Mouse (Mus musculus) left cerebral cortex, postnatal 14 days (tissue): ENCODE results near the gene Adam17. TPM values are rescaled to one million over a fixed set of nuclear protein-coding genes. Genes with fewer than 3 reads are reported as not detected.

Source experiments
- DNase-seq, 2 experiments: peaks; one replicate each; pipeline ENCODE4 v3.0.0; 2021 to 2022; ENCODE audit warnings: low spot score in 2 of 2, mixed read lengths in 1 of 2
- intact Hi-C: fragments of 180-260 bp; cut with DNase I; formaldehyde crosslinking; loops from one replicate; pipeline ENCODE4 v1.15.1; 2025
- total RNA-seq, 2 experiments: library from RNA; stranded (reverse); gene quantifications; 2 replicates each; pipeline ENCODE4 v1.2.3; 2021

Gene Adam17
- total RNA-seq, 2 experiments from 2014 or later, result 17.9 to 20.4 TPM

DNA sequence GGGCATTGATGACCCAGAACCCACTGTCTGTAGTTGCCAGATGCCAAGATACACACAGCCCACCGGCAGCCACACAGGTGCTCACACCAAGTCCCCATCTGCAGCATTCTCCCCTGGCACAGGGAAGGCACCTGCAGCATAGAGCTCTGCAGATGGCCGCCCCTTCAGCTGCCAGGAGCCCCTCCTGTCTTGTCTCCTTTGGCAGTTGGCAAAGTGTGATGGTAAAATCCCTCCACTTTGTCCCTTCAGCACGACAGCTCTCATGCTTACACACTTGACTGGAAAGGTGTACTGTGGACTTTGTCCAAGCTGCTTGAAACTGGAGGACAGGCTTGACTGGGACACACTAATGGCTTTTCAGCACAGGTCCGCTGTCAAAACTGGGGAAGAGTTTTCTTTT is 53.1 kb downstream of the Adam17 start:
- intact Hi-C loops, result no loop called here
- DNase-seq, result no peak

DNA sequence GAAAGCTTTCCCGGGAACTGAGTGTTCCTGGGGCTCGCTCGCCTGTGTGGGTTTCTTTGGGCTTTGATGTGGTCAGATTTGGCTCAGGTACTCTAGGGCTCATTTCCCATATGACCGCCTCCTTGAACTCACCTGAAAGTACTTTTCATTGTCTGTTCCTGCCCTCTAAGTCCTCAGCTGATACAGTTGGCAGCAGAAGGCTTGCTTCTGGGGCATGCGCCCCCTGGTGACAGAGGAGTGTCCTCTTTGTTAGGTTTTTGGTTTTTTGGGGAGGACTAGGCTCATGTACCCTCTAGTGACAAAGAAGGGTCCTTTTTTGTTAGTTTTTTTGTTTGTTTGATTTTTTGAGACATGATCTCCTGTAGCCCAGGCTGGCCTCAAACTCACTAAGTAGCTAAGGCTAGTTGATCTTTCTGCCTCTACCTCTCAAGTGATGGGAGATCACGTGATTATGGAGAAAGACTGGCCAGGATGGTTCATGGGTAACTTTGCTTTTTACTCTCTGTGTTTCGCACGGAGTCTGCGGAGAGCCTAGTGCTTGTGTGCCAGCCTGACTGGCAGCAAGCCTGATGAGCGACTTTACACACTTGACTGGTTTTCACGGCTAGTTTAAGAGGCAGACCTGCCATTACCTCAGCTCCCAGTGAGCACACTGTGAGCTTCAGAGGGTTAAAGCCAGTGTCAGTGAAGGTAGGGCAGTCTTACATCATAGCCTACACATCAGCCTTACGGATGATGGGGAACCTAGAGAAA is 55.1 kb downstream of the Adam17 start:
- peak; percentile 56 to 72 for DNase-seq
- intact Hi-C loops, result loop anchor here (5.0 kb wide), 1 partner anchor 54 kb away; the partner anchor contains the start of gene Adam17

- intact Hi-C loops, result loop anchor here (5.0 kb wide), 1 partner anchor 55 kb away; the partner anchor contains the start of gene Adam17
- no peak for DNase-seq
Observed at GRCm38 (mm10) chr12:21316869-21317265, 56.6 kb downstream of the Adam17 start.

- intact Hi-C loops, result loop anchor here (5.0 kb wide), 1 partner anchor 56 kb away; the partner anchor contains the start of gene Adam17
- DNase-seq, result peak; percentile 49 to 73
Observed at GRCm38 (mm10) chr12:21315923-21316868, 57.2 kb downstream of the Adam17 start, which contains the start of gene Iah1. Gene Iah1, plus strand, starts transcription at chr12:21316389.

GRCm38 (mm10) chr12:21312201-21312600 is 61.2 kb downstream of the Adam17 start:
- intact Hi-C loops, result no loop called here
- DNase-seq, result no peak

DNA sequence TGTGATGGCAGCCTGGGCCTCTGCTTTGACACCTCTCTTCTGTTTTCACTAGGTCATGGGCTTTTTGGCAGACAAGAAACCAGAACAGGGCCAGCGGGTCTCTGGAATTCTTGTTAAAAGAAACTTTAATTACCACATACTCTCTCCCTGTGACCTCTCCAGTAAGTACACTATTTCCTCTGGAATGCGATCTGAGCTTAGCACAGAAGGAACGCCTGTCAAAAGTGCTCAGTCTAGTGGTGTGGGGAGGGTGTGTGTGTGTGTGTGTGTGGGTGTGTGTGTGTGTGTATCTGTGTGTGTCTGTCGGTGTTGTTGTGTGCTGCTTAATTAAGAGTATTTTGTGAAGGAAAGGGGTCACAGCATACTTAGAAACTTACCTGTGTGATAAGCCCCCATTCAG is 66.7 kb downstream of the Adam17 start:
- DNase-seq, result no peak
- intact Hi-C loops, result no loop called here

GRCm38 (mm10) chr12:21305741-21306140 is 67.7 kb downstream of the Adam17 start:
- intact Hi-C loops, result no loop called here
- no peak for DNase-seq

DNA sequence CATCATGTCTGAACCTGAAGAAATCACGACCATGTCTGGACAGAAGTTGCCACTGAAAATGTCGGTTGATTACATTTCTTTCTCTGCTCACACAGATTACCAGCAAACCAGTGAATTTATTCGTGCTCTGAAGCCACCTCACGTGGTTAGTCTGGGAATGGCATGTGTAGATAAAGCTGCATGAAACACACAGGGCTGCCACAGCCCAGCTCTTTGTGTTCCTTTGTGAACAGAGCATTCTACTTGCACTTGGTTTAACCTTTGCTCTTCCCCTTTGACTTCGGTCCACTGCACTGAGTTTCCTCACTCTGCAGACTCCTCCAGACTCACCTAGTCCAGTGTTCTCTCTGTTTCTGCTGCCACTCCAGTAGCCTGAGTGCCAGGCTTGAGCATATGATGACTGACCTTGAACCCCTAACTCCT is 71.1 kb downstream of the Adam17 start:
- DNase-seq, result no peak

GRCm38 (mm10) chr12:21301932-21302331 is 71.5 kb downstream of the Adam17 start:
- intact Hi-C loops, result no loop called here
- DNase-seq, result no peak

More for the DNA sequence above, 71.1 kb downstream of the Adam17 start:
- intact Hi-C loops, result no loop called here

DNA sequence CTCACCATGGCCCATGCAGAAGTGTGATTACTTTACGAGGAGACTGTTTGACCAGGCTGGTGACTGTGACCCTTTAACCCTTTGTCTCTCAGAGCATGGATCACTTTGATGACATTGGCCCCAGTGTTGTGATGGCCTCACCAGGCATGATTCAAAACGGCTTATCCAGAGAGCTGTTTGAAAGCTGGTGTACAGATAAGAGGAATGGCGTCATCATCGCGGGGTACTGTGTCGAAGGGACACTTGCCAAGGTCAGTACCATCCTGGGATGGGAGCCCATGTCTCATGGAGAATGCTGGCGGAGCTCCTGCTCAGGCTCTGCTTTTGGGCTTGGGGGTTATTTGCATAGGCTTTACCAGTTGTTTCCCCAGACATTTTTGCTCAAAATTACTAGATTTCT is 72.1 kb downstream of the Adam17 start:
- DNase-seq, result no peak
- intact Hi-C loops, result no loop called here

- intact Hi-C loops, result no loop called here
- DNase-seq, result no peak
Observed at GRCm38 (mm10) chr12:21298856-21299255, 74.6 kb downstream of the Adam17 start.

GRCm38 (mm10) chr12:21289651-21290050 is 83.8 kb downstream of the Adam17 start:
- intact Hi-C loops, result no loop called here
- DNase-seq, result no peak

DNA sequence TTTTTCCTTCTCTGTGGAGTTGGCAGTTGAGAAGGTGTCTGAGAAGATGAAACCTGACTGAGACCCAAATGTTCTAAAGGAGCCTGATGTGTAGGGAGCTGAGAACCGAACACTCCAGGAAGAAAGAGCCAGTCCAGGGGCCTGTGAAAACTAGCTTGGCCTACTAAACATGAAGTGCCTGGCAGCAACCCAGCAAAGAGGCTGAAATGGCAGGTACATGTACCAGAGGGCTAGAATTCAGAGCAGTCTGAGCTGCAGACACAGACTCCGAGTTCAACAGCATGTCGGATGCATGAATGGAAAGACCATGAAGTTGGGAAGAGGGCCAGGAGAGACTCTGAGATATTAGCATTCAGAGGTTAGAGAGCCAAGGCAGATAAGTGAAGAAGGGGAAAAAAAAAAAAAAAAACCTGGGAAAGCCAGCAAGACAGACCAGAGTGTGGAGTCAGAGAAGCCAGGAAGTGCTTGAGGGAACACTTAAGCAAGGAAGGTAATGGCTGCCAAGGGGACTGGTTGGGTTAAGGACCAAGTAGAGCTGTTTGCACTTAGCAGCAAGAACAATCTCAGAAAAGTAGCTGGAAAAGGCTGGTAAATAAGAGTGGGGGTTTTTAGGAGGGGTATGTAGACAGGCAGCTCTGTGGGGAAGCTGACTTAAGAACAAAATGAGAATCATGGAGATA is 84.6 kb downstream of the Adam17 start:
- intact Hi-C loops, result no loop called here

DNA sequence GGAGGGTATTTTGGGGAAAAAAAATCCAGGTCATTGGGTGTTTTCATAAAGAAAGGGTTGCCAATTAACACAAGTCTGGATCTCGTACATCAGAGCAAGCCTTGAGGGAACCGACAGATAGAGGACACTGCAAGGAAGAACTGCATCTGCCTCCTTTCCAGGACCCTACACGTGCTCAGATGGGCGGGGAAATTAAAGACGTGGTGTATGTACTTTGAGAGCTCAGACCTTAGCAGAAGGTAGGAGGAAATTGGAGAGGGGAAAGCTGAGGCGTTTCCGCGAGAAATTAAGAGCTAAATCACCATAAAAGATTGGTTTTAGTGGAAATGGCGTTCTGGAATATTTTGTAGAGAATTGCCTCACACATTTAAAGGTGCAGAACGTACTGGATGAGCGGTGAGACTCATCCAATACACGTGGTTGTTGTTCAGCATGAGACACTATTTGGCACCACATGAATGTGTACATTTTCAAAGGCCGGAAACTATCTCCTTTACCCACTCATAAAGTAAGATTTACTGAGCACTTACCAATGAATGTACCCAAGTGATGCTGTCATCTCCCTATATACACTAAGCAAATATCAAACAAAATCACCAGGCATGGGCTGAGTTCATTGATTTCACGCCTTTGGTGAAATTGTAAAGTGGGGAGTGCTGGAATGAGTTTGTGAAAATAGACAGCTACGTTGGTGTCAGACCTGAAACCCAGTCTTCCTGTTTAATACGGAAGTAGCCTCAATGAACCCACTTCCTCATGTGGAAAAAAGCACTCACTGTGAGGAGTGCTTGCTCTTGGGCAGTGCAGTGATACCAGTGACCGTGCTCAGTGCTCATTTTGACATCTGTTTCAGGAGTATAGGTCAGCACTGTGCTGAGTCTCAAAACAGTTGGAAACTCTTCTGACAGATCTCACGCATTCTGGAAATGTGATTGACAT is 86.5 kb downstream of the Adam17 start:
- intact Hi-C loops, result no loop called here

More for the DNA sequence above, 84.6 kb downstream of the Adam17 start:
- no peak for DNase-seq

GRCm38 (mm10) chr12:21286243-21286622 is 87.2 kb downstream of the Adam17 start, which contains the start of gene Itgb1bp1:
Gene Itgb1bp1, minus strand, starts transcription at chr12:21286284.
- peak; percentile 99 to 100 for DNase-seq
- intact Hi-C loops, result no loop called here

More for the DNA sequence above, 86.5 kb downstream of the Adam17 start:
- peak; percentile 34 to 41 for DNase-seq

- intact Hi-C loops, result no loop called here
Observed at GRCm38 (mm10) chr12:21285508-21286242, 87.8 kb downstream of the Adam17 start.

DNA sequence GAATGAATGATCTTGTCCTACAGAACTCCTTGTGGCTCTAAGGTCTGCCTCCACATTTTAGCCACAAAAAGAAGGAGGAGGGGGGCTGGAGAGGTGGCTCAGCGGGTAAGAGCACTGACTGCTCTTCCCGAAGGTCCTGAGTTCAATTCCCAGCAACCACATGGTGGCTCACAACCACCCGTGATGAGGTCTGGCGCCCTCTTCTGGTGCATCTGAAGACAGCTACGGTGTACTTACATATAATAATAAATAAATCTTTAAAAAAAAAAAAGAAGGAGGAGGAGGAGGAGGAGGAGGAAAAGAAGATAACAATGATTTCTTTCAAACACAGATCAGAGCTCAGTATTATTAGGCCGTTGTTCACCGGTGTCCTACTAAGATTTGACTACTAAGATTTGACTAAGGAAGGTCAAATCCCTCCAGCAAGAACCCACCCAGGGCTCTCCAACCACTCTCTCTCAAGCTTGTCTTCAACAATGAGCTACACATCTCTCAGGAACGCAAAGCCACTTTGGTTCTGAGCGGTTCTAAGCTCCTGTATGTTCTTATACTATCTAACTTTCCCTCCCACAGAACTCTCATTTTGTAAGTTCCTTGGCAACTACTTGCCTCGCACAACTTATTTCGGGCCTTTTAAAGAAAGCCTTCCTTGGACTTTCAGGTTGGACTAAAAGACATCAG is 88.5 kb downstream of the Adam17 start, which contains the start of gene Cpsf3:
Cpsf3 (plus strand) TSS at position 631 of the 681 bp plus-strand sequence.
- intact Hi-C loops, result no loop called here
- DNase-seq, result no peak

More at GRCm38 (mm10) chr12:21285508-21286242, 87.8 kb downstream of the Adam17 start:
- DNase-seq, result no peak
